Mouse (Mus musculus) heart, adult 11 months (tissue): ENCODE measurements around the gene Sec23b.
A peak's percentile ranks its signal among the peaks of the same experiment; 100 is the strongest.

Source experiments
- DNase-seq: peaks from one replicate; pipeline ENCODE4 v3.0.0; 2022

Sec23b gene

DNA sequence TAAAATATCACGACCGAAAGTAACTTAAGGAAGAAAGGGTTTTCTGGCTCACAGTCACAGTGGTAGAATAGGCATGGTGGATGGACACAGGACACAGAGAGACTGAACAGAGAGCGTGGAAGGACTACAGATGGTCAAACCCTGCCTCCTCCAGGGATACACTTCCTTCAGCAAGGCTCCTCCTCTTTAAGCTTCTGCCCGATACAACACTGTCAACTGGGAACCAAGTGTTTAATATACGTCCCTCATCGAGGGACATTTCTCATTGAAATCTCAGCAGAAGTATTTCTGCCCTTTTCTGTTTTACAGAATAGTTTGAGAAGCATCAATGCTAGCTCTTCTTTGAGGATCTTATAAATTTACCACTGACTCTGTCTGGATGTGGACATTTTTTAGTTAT is 57.9 kb downstream of the Sec23b start:
- DNase-seq, result peak; percentile 60

DNA sequence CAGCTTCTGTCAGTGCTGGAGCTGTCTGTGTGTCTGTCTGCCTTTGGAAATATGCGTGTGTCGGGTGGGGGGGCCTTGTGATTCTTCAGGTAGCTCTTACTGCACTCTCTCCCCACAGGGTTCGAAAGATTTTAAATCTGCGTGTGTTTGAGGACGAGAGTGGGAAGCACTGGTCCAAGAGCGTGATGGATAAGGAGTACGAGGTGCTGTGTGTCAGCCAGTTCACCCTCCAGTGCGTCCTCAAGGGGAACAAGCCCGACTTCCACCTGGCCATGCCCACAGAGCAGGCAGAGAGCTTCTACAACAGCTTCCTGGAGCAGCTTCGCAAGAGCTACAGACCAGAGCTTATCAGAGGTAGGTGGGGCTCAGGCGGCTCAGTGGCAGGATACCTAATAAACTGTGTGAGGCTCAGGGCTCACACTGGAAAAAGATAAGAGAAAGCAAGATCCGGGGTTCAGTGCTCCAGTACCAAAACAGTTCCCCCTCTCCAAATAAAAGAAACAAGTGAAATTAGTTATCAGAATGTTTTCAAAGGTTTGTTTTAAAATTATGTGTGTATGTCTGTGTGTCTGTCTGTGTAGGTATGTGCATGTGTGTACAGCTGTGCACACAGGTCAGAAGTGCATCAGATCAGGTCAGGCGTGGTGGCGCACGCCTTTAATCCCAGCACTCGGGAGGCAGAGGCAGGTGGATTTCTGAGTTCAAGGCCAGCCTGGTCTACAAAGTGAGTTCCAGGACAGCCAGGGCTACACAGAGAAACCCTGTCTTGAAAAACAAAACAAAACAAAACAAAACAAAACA is 61.2 kb downstream of the Sec23b start:
- peak; percentile 68 for DNase-seq

DNA sequence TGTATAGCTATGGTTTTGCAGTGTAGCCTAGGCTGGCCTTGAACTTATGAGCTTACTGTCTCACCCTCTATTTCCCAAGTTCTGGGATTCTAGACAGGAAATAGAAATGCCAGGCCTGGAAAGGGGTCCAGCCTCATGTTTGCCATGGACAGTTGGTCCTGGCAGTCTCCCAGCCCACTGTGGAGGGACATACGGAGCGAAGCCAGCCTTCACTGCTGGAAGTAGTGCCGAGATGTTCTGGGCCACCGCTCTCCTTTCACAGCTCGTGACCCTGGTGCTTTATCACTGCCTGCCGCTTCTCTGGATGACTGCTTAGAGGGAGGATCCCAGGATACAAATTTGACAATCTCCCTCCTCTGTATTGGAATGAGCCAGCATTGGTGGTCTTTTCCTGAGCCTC is 65.5 kb downstream of the Sec23b start:
- DNase-seq, result peak; percentile 71

DNA sequence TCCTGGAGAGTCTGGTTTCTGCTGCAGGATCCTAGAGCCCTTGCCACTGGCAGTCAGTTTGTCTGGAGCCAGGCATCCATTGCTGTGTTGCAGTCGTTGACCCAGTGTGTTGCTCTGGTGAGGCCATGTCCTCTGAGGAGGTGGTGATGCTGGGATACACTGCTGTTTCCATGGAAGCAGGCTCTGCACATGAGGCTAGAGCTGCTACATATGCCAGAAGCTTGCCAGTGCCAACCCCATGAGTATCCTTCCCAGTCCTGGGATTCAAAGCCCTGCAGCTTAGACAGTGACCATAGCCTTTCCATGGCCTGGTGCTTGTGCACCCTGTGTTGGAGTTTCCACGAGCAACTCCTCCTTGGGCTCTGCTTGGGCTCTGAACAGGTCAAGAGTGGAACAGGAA is 77.5 kb downstream of the Sec23b start:
- peak; percentile 77 for DNase-seq

DNA sequence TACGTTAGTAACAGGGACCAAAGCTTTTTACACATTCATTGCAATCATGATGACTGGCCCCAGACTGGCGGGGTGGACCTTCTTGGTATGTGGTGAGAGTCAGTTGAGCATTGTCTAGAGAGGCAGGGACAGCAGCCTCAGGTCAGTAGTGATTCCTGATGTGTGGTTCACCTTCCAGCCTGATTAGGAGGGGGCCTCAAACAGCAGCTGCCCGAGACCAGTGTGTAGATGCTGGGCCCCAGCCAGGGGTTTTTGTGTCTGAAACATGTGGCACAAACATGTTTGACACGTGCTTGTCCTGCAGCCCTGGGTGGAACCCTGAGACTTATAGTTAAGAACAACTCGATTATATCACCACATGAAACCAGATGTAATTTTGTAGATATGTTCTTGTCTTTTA is 78.2 kb downstream of the Sec23b start:
- peak; percentile 86 for DNase-seq

DNA sequence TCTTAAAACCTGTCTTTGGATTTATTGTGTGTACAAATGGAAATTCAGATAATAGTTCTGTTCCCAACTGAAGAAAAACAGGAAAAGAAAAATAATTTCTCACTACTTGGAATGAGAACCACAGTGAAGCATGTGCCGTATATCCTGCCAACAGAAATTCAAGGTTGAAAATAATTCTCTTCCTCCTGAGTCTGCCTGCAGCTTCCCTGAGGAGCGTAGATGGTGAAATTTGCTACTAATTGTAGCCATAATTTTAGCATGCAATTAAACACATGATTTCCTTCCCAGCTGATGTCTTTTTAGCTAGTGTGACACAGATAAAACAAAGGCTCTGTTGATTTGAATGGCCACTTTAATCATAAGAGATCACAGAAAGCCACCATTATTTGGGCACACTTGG is 78.7 kb downstream of the Sec23b start:
- DNase-seq, result peak; percentile 31

DNA sequence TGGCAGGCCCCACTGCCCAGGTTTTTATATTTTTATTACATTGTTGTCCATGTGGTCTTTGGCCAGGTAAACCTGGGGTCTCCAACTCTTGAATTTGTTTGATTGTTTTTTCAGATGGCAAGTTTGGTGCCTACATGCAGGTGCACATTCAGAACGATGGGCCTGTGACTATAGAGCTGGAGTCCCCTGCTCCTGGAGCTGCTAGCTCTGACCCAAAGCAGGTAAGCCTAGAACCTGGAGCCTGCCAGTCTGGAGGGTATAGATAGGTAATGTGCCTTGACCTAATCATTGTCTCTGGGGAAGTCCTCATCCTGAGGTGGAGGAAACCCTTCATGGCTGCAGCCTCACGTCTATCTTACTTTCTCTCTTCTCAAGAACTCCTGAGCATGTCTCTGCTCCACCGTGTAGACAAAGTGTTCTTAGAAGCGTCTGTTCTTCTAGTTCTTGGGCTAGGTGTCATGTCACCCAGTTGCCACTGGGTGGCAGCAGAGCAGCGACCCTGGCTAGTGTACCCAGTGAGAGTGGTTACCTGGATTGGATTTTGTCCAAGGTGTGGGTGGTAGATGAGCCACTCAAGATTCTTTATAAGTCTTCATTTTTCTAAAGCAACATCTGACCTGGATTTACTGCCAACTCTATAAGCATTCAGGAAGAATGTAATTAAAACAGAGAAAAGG is 79.8 kb downstream of the Sec23b start:
- peak; percentile 83 for DNase-seq

DNA sequence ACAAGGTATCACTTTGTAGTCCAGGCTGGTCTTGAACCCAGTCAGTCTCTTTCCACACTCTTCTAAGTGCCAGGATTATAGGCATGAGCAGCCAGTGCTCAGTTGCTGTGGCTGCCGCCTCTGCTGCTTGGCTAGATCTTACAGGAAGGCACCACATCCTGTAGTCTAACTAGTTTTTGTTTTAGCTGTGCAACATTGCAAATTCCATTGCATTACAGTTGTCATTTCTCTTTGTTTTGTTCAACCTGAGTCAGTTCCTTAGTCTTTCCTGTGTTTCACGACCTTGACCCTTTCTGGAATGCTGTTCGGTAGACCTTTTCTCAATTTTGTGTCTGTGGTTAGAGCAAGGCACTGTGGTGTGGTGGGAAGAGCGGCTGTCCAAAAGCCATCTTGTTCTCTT is 81.2 kb downstream of the Sec23b start:
- peak; percentile 63 for DNase-seq

DNA sequence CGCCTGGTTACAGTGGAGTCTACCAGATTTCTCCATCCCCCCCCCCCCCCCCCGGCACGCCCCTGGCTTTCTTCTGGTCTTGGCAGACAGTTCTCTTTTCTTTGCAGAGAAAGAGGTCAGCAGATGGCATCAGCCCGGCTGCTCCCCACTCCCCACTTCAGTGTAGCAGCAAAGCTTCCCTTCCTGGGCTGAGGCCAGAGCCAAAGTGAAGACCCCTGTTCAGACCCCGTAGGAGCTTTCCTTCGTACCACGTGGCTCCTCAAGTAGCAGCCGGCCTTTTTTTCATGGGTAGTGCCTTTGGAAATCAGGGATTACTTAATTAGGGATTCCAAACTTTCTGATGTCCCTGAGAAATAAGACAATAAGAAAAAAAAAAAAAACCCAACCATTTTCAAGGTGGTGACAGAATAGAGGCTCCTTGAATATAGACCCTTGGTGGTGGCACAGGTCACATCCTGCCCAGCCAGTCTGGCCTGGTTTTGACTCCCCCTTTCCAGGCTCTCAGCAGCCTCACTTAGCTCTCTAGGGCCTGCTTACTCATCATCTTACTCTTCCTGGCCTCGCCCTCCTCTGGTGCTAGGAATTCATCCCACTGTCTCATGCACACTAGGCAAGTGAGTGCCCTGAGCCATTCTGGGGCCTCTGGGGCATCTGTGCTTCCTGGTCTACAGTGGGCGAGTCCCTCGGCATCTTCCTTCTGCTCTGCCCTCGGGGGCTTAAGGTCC is 81.8 kb downstream of the Sec23b start:
- peak; percentile 85 for DNase-seq

DNA sequence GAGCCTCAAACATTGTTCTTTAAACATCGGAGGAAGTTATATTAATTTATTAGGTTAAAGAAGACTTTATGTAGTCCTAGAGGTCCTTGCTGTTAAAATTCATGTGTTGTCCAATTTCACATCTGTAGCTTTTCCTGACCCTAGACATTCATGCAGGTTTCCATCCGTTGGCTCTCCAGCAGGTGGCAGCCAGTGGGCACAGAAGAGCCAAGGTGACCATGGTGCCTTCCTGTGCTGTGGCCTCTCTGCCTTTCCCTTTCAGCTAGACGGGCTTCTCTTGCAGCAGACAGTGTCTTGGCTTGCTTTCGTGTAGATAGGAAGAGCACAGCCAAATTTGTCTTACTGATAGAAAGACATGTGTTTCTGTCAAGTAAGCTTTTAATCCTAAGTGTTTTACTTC is 82.7 kb downstream of the Sec23b start:
- peak; percentile 87 for DNase-seq

DNA sequence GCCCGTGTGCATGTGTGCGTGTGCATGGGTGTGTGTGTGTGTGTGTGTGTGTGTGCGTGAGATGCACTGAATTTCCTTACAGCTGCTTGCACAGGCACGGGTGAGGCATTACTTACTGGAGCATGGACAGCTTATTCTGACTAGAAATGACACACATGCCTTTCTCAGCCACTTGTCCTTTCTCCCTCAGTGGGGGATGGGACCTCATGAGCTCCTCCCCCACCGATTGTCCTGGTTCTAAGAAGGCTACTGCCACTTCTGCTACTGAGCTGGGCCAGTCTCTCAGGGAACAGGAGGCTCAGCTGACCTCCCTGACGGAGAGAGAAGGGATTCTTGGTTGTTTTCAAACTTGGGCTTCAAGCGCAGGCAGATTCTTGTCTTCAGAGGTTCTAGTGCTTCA is 84.1 kb downstream of the Sec23b start:
- peak; percentile 50 for DNase-seq
